Mouse (Mus musculus): Measurements from ENCODE around the gene A630089N07Rik. TPM values are rescaled to one million over a fixed set of nuclear protein-coding genes. Genes with fewer than 3 reads are reported as not detected.
"Not testable (repeated sequence)": the region's sequence is repeated elsewhere in the genome, so short reads cannot be mapped to it uniquely, and the experiment has no call there.

A630089N07Rik gene
- polyA plus RNA-seq, 1 experiment, result 1.3 TPM

DNA sequence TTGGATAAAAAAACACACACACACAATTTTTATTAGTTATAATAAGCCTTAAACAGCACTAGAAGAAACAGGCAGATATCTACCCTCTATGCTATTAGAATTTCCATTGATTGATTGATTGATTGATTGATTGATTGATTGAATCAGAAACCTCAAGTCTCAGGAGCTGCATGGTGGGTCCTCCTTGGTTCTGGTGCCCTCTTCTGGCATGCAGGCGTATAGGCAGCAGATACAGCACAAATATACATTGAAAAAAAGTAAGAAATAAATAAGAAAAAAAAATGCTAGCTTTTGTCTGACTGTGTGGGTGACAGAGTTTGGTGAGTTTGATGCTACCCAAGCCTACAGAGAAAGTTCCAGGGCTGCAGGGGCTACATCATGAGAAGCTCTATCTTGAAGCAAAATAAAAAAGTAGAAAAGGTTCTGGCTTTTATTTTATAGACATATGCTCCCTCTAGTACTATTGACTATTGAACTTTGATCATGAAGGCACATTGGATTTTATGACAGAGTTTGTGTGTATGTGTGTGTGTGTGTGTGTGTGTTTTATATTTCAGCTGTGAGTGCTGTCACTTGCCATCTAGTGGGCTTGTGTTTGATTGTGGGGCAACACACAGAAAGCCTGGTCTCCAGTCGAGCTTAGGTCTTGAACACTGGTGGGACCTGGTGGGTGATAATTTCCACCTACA lies 59.4 kb downstream of the A630089N07Rik start:
- TF ChIP-seq CTCF (IDR thresholded peaks at IDR 0.05; ENCODE audit: control insufficient read depth, insufficient read depth, insufficient replicate concordance, low read depth, low read length), result no peak
- no peak for TF ChIP-seq POLR2A (IDR thresholded peaks at IDR 0.05; ENCODE audit: control insufficient read depth, low read depth, low read length)
- H3K36me3 ChIP-seq (ENCODE audit: control insufficient read depth, insufficient read depth, low read length), result no peaks in the 10 kb centered on the region

DNA sequence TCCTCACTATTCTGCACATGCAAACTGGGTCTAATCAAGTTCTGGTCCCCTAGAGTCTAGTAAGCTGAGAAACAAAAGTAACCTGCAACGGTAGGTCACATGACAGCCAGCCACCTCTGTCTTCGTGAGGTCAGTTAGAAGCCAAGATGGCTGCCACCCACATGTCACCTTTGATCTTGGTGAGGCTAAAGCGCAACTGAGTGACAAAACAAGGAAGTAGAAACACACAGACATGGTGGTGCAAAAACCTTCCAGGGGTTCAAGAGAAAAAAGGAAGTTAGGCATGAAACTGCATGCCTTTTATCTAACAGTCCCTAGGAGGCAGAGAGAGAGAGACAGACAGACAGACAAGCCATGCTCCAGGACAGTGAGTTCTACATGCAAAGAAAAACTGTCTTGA lies 60.2 kb downstream of the A630089N07Rik start:
- no peaks in the 10 kb centered on the region for H3K36me3 ChIP-seq (ENCODE audit: control insufficient read depth, insufficient read depth, low read length)
- no peaks in the 10 kb centered on the region for H3K27me3 ChIP-seq (ENCODE audit: control insufficient read depth, insufficient read depth, low read length)
- no peak for TF ChIP-seq POLR2A (IDR thresholded peaks at IDR 0.05; ENCODE audit: control insufficient read depth, low read depth, low read length)
- no peak for TF ChIP-seq CTCF (IDR thresholded peaks at IDR 0.05; ENCODE audit: control insufficient read depth, insufficient read depth, insufficient replicate concordance, low read depth, low read length)
- no peak overlapping the region for H3K4me3 ChIP-seq (ENCODE audit: control insufficient read depth, low read depth, low read length)
- H3K27ac ChIP-seq (ENCODE audit: control insufficient read depth, insufficient read depth, low read depth, low read length), result no peak overlapping the region
- no peaks in the 10 kb centered on the region for H3K4me1 ChIP-seq (ENCODE audit: control insufficient read depth, insufficient read depth, low read length)

More for the DNA sequence above, 59.4 kb downstream of the A630089N07Rik start:
- no peaks in the 10 kb centered on the region for H3K27me3 ChIP-seq (ENCODE audit: control insufficient read depth, insufficient read depth, low read length)
- H3K4me3 ChIP-seq (ENCODE audit: control insufficient read depth, low read depth, low read length), result no peak overlapping the region
- H3K27ac ChIP-seq (ENCODE audit: control insufficient read depth, insufficient read depth, low read depth, low read length), result no peak overlapping the region
- no peaks in the 10 kb centered on the region for H3K4me1 ChIP-seq (ENCODE audit: control insufficient read depth, insufficient read depth, low read length)

DNA sequence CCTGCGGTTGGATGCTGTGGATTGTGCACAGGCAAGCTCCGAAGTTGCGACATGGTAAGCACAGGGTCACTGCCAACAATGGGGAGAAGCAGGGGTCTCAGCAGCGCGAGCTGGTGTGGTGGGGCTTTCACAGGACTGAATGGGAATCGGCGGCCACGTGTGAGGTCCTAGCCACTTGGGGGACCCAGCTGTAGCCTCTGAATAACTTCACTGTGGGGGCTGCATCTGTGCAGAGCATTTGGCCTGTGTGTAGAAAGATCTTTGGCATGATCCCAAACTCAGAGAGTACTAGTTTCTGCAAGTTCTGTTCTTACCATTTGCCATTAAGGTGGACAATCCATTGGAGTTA lies 84.9 kb downstream of the A630089N07Rik start:
- Histone ChIP-seq H3K27ac (ENCODE audit: control insufficient read depth, insufficient read depth, low read depth, low read length) (0 out of 2 replicates have a peak overlapping the region, but pooled peaks have one; percentile 36), H3K4me3 (ENCODE audit: control insufficient read depth, low read depth, low read length) (peak overlapping the region; percentile 86)
- H3K27me3 ChIP-seq (ENCODE audit: control insufficient read depth, insufficient read depth, low read length); H3K36me3 ChIP-seq (ENCODE audit: control insufficient read depth, insufficient read depth, low read length); H3K4me1 ChIP-seq (ENCODE audit: control insufficient read depth, insufficient read depth, low read length): not testable (repeated sequence)

DNA sequence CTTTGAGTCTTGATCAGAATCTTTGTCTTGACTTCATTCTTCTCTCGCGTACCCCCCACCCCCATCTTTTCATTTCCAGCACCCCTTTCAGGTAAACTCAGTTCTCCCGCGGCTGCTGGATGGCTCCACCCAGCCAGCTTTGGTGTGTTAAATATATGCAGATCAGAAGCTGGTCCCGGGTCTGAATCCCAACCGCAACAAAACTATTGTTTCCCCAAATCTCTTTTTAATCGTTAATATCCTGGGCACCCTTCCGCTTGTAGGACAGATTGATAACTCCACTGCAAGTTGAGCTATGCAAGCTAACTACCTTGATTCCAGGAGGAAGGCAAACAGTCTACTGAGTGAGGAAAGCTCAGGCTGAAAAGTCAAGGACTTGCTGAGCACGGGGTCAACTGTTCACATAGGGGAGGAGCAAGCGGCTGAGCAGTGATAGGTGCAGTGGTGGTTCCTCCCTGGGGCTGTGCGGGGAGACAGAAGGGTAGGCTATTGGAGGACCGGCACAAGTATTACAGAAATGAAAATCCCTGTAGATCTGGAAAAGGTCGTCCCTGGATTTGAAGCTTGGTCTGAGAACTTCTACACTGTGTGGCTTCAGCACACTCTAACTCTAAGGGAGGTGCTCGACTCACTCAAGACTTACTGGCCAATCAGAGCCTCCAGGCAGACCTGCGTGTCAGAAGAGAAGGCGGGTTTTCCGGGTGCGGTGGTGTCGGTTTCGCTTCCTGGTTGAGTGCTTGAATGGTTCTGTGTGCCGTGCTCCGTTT lies 85.5 kb downstream of the A630089N07Rik start, which contains the start of gene B230307C23Rik:
TSS of gene B230307C23Rik (plus strand) at position 700 of the 767 bp plus-strand sequence.
- Histone ChIP-seq H3K4me1 (ENCODE audit: control insufficient read depth, insufficient read depth, low read length) (peaks cover 6% of the 10 kb centered on the region), H3K4me3 (ENCODE audit: control insufficient read depth, low read depth, low read length) (peak within 1 kb of the TSS; percentile 86), H3K36me3 (ENCODE audit: control insufficient read depth, insufficient read depth, low read length) (no peaks in the 10 kb centered on the region), H3K27ac (ENCODE audit: control insufficient read depth, insufficient read depth, low read depth, low read length) (peak within 1 kb of the TSS; percentile 82), H3K27me3 (ENCODE audit: control insufficient read depth, insufficient read depth, low read length) (no peaks in the 10 kb centered on the region)
- no peak for TF ChIP-seq CTCF (IDR thresholded peaks at IDR 0.05; ENCODE audit: control insufficient read depth, insufficient read depth, insufficient replicate concordance, low read depth, low read length)
- TF ChIP-seq POLR2A (IDR thresholded peaks at IDR 0.05; ENCODE audit: control insufficient read depth, low read depth, low read length), result no peak; the same call in 1 of the 2 replicates

DNA sequence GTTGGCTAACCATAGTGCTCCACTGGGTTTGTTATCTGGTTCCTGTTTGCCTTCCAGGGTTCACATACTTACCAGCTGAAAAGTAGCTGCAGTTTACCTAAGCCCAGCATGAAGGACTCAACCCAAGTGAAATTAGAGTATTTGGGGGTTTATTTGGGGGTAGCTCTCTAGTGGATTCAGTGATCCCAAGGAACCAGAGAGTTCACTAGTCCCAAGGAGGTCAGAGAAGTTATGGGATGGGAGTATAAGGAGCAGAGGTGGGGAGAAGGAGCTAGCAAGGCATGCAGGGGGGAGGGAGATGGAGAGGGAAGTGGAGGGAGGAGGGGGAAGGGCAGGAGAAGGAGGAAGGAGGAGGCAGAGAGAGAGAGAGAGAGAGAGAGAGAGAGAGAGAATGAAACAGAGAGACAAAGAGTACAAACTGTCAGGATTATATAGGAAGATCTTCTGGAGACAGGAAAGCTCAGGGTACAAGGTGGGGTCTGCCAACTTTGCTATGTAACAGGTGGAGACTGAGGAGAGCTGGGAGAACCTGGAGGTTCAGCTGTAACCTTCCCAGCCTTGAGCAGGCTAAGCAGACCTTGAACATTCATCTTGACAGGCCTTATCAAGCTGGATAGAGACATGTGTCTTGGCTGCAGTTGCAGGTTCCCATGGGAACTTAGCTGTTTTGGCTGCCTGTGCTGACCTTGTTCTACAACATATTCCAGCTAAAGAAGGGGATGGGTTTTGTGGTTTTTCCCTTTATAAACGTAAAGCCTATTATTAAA lies 86.2 kb downstream of the A630089N07Rik start:
- Histone ChIP-seq H3K4me1 (ENCODE audit: control insufficient read depth, insufficient read depth, low read length) (peaks cover 6% of the 10 kb centered on the region), H3K4me3 (ENCODE audit: control insufficient read depth, low read depth, low read length) (no peak overlapping the region), H3K27me3 (ENCODE audit: control insufficient read depth, insufficient read depth, low read length) (no peaks in the 10 kb centered on the region), H3K27ac (ENCODE audit: control insufficient read depth, insufficient read depth, low read depth, low read length) (peak overlapping the region; percentile 82), H3K36me3 (ENCODE audit: control insufficient read depth, insufficient read depth, low read length) (no peaks in the 10 kb centered on the region)
- TF ChIP-seq POLR2A (IDR thresholded peaks at IDR 0.05; ENCODE audit: control insufficient read depth, low read depth, low read length), result no peak
- no peak for TF ChIP-seq CTCF (IDR thresholded peaks at IDR 0.05; ENCODE audit: control insufficient read depth, insufficient read depth, insufficient replicate concordance, low read depth, low read length)

DNA sequence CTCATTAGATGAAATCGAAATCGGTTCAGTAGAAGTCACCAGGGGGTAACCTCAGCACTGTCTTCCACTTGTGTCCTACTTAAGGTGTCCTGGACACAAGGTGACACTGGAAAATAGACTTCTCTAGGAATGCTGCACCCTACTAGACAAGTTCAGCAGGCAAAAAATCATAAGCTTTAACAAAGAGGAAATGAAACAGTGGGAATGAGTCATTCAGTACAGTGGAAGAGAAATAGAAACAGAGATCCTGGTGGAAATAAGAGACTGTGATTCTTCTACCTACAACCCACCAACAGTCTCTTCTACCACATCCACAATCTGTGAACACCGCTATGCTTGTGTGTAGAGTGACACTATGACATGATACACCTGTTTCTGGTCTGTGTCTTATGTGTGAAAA lies 89.8 kb downstream of the A630089N07Rik start:
- not testable (repeated sequence) for H3K36me3 ChIP-seq (ENCODE audit: control insufficient read depth, insufficient read depth, low read length); H3K27ac ChIP-seq (ENCODE audit: control insufficient read depth, insufficient read depth, low read depth, low read length); H3K27me3 ChIP-seq (ENCODE audit: control insufficient read depth, insufficient read depth, low read length); H3K4me3 ChIP-seq (ENCODE audit: control insufficient read depth, low read depth, low read length); H3K4me1 ChIP-seq (ENCODE audit: control insufficient read depth, insufficient read depth, low read length)

DNA sequence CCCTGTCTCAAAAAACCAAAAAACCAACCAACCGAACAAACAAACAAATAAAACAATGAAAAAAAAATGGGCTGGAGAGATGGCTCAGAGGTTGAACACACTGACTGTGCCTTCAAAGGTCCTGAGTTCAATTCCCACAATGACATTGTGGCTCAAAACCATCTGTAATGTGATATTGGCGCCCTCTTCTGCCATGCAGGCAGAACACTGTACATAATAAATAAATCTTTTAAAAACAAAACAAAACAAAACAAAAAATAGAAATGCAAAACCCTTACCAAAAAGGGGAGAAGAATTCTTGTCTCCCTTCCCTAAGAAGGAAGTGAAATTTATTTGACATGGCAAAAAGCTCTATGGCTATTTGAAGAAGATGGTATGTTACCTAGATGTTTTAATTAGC lies 90.7 kb downstream of the A630089N07Rik start:
- no peaks in the 10 kb centered on the region for H3K36me3 ChIP-seq (ENCODE audit: control insufficient read depth, insufficient read depth, low read length)
- no peaks in the 10 kb centered on the region for H3K27me3 ChIP-seq (ENCODE audit: control insufficient read depth, insufficient read depth, low read length)
- no peak overlapping the region for H3K27ac ChIP-seq (ENCODE audit: control insufficient read depth, insufficient read depth, low read depth, low read length)
- TF ChIP-seq CTCF (IDR thresholded peaks at IDR 0.05; ENCODE audit: control insufficient read depth, insufficient read depth, insufficient replicate concordance, low read depth, low read length) (no peak), POLR2A (IDR thresholded peaks at IDR 0.05; ENCODE audit: control insufficient read depth, low read depth, low read length) (no peak)
- peaks cover under 1% of the 10 kb centered on the region; the same call in 1 of the 2 replicates for H3K4me1 ChIP-seq (ENCODE audit: control insufficient read depth, insufficient read depth, low read length)
- no peak overlapping the region for H3K4me3 ChIP-seq (ENCODE audit: control insufficient read depth, low read depth, low read length)

Measured in testis, adult 2 months (tissue).